Mouse (Mus musculus) inflammation-experienced regulatory T-cells (primary cell): ENCODE results near the gene Olfr495. TPM values are rescaled to one million over a fixed set of nuclear protein-coding genes. Genes with fewer than 3 reads are reported as not detected.

Experiments used
- polyA plus RNA-seq, 2 experiments: library from polyadenylated mRNA; unstranded; fragments of 100-300 nt; shearing (Covaris generic); gene quantifications; one replicate each; pipeline ENCODE4 v1.2.1; 2017

The Olfr495 gene
- polyA plus RNA-seq = not detected

GRCm38 (mm10) chr7:108392867-108393266 lies at the start of gene Olfr495:
TSS of gene Olfr495 (plus strand) at chr7:108393167.

GRCm38 (mm10) chr7:108346879-108347278 lies 46.1 kb upstream of the Olfr495 start, which contains the start of gene Olfr493:
TSS of gene Olfr493 (minus strand) at chr7:108346979.

DNA sequence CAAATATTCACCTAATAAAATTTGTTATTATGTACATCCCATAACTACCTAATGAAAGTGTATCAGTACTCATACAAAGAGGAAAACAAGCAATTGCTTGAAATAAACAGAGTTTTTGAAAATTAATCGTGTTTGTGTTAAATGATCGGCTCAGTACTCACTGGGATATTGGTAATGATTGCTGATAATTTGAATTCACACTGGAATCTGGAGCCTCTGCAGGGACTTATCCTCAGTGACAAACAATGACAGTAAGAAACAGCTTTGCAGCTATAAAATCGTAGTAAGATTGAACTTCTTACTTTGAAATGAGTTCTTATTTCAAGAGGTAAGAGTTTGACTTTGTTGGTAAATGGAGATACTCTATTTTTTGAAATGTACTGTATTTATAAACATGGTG lies 27.9 kb upstream of the Olfr495 start, which contains the start of gene Olfr494:
Olfr494 (plus strand) TSS at position 301 of the 400 bp plus-strand sequence.

GRCm38 (mm10) chr7:108420121-108420520 lies 27.2 kb downstream of the Olfr495 start, which contains the start of gene Olfr497:
TSS of gene Olfr497 (plus strand) at chr7:108420421.

Other genes starting within 250 kb of the Olfr495 start
- under 1 TPM in 1 of 2 experiments, not detected in 1; 0.17 TPM for gene Olfr485, start 233.3 kb upstream of the Olfr495 start, polyA plus RNA-seq
- not detected for gene Olfr486, start 220.4 kb upstream of the Olfr495 start, polyA plus RNA-seq
- not detected for gene Olfr487, start 178.5 kb upstream of the Olfr495 start, polyA plus RNA-seq
- under 1 TPM; 0.31 to 0.83 TPM for gene Olfr488, start 134.8 kb upstream of the Olfr495 start, polyA plus RNA-seq
- under 1 TPM in 1 of 2 experiments, not detected in 1; 0.17 TPM for gene Olfr490, start 104.2 kb upstream of the Olfr495 start, polyA plus RNA-seq
- 1 to 10 TPM in 1 of 2 experiments, not detected in 1; 1.1 TPM for gene Olfr491, start 79.7 kb upstream of the Olfr495 start, polyA plus RNA-seq
- gene Olfr492, start 69.5 kb upstream of the Olfr495 start, polyA plus RNA-seq = not detected
- not detected for gene Olfr493, start 46.2 kb upstream of the Olfr495 start, polyA plus RNA-seq
- gene Olfr494, start 27.8 kb upstream of the Olfr495 start, polyA plus RNA-seq = not detected
- not detected for gene Olfr497, start 27.3 kb downstream of the Olfr495 start, polyA plus RNA-seq
- gene Olfr498, start 72.2 kb downstream of the Olfr495 start, polyA plus RNA-seq = not detected
- gene Olfr502, start 131.9 kb downstream of the Olfr495 start, polyA plus RNA-seq = 1 to 10 TPM in 1 of 2 experiments, under 1 TPM in 1; 0.13 to 1.1 TPM
- gene Olfr503, start 151.4 kb downstream of the Olfr495 start, polyA plus RNA-seq = 1 to 10 TPM in 1 of 2 experiments, not detected in 1; 1.2 TPM
- under 1 TPM in 1 of 2 experiments, not detected in 1; 0.75 TPM for gene Olfr504, start 172.6 kb downstream of the Olfr495 start, polyA plus RNA-seq
- gene Olfr506, start 217.6 kb downstream of the Olfr495 start, polyA plus RNA-seq = under 1 TPM; 0.13 to 0.61 TPM
- not detected for gene Olfr507, start 228.6 kb downstream of the Olfr495 start, polyA plus RNA-seq
- gene Olfr508, start 236.8 kb downstream of the Olfr495 start, polyA plus RNA-seq = not detected